Mouse (Mus musculus) right cerebral cortex, postnatal 4 days (tissue): Measurements from ENCODE around the gene Gm1110.
"Not testable (repeated sequence)": the region's sequence is repeated elsewhere in the genome, so short reads cannot be mapped to it uniquely, and the experiment has no call there.

Experiments used
- DNase-seq: peaks from one replicate; pipeline ENCODE4 v3.0.0-alpha.2; 2022

Gm1110 gene

DNA sequence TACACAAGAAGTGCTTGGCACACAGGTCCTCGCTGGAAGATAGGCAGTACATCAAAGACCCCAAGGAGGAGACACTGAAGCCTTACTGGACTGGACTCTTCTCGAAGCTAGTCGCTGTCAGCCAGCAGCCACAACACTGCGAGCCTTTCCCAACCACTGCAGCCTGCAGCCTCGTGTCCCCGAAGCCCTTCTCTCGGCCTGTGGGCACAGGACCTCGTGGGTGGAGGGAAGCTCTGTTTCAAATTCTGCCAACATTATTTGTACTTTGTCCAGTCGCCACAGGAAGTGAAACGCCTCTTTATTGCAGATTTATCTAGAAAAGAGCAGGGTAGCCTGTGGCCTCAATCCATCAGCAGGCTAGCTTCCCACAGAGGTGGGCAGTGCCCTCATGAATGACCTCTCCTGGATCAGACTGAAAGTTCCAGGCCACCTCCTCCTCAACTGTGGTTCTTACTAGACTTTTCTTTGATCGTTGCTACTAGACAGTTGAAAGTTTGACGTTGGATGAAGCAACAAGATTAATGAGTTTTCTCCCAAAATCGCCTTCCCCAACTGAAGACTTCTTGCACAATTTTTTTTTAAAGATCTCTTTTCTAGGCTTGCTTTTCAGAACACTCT is at the start of gene Gm1110:
Gm1110 (minus strand) TSS at position 203 of the 618 bp plus-strand sequence.
- DNase-seq: no peak

DNA sequence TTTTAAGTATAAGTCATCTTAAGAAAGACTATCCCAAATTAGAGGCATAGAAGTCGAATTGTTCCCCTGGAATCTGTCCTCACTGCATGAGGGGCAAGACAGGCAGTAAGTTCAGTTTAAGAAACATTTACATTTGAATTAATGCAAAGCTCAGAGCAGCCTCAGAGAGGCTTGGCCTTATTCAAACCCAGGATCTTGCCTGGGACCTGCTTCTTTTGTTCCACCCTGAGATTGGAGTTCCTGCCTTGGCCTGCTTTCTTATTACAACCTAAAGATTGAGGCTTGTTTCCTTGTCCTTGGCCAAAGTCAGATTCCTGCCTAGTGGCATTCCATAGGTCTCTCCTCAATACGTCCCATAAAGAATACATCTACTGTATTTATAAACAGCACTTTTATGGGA is 24.9 kb upstream of the Gm1110 start:
- DNase-seq: no peak

DNA sequence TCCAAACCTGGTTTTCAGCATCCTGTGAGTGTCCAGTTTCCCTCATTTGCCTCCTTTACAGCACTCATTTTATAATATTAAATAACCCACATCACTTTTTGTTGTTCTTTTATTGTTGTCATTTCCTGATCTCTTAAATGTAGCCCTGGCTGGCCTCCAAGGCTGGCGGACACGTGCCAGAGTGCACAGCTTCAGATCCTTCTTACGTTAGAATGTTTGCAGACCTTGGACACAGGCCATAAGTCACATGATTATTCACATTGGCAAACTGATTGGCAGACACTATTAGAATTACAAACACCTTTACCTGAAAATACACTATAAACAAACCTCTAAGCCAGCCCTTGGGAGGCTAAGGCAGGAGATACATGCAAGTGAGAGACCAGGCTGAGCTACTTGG is 1.2 kb upstream of the Gm1110 start:
- DNase-seq: no peak

DNA sequence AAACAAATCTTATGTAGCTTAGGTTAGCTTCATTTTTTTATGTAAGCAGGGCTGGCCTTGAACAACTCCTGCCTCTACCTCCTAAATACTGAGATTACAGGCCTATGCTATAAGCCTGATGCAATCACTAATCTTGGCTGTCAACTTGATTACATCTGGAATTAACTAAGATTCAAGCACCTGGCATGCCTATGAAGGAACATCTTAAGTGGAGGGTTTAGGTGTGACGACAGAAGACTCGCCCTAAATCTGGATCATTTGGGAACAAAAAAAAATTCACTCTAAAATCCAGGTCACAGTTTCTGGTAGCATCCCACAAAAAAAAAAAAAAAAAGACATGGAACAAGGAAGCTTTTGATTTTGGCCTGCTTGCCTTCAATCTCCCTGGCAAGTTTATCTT is 3.1 kb downstream of the Gm1110 start:
- no peak for DNase-seq

DNA sequence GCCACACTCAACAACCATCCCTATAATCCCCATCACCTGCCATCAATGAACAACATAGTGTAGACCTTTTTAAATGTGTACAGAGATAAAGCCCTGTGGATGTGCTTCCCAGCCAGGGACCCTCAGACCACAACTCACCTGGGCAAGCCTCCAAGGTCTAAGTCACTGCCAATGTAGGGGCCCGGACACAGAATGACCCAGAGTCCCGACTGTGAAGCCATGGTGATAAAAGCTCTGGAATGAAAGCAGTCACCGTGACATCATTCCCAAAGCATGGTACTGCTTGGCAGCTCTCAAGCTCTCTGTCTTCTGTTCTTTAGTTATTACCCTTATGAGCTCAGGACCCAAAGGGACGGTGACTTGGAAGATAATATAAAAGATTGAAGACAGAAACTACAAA is 9.8 kb downstream of the Gm1110 start:
- DNase-seq: no peak

DNA sequence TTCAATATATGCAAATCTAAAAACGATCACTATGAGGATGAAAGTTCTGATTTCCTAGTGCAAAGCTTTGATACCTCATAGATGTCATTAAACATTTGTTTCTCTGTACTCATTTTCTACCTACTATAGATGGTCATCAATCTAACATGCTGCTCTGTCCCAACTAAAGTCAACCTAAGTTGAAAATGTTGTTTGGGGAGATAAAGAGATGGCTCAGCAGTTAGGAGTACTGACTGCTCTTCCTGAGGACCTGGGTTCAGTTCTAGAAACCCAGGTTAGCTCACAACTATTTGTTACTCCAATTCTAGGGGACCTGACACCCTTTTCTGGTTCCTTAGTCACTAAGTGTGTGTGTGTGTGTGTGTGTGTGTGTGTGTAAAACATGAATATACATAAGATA is 11.7 kb downstream of the Gm1110 start:
- no peak for DNase-seq

DNA sequence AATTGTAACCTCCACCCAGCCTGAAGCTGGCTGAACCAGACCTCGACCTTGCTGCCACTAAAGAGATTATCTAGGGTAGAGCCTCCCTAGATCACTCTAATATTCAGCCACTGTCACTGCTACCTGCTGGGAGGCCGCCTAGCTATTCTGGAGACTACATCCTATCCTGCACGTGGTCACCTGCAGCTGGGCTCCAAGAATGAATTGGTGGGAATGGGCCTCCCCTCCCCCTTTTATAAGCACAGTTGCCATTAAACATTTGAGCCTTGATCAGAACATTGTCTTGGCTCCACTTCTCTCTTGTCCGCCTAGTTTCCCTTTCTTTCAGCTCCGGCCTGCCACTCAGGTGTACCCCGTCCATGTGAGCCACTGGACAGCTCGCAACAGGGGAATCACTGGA is 53.1 kb downstream of the Gm1110 start:
- DNase-seq: not testable (repeated sequence)

DNA sequence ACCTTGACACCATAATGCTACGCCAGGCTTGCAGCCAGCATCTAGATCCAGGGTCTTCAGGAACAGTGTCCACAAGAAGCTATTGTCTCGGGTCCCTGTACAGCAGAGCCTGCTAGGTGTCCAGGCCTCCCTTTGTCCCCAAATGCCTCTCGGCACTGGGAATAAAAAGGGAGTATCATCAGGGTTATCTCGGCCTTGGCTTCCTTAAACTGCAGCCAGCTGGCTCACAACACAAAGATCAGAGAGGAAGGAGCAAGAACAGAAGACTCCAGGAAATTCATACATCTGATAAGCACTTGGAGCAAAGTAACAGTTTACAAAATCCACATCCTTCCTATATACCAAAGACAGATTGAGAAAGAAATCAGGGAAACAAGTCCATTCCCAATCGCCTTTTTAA is 62.2 kb downstream of the Gm1110 start, which contains the start of gene Glb1l3:
Glb1l3 (minus strand) TSS at position 140 of the 400 bp plus-strand sequence.
- no peak for DNase-seq

DNA sequence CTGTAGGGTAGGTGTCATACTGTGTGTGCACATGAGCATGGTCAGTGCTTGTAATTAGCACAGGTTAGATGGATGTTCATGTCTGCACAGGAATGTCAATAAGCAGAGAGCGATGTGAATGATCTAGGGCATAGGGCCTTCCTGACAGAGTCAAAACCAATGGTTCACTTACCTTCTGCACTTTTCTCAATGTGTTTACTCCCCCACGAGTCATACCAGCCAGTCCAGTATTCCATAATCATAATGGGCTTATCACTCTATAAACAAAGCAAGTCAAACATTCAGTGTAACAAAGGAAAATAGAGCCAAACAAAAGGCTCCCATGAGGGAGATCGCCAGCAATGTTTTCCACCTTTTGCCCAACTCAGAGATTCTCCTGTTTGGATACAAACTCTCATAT is 91.8 kb downstream of the Gm1110 start:
- DNase-seq: no peak
